Mouse (Mus musculus) spleen, adult 2 months (tissue): ENCODE measurements around the gene Preb. TPM values are rescaled to one million over a fixed set of nuclear protein-coding genes. Genes with fewer than 3 reads are reported as not detected.

Source experiments
- DNase-seq, 2 experiments: peaks; one replicate each; pipeline versions ENCODE4 v3.0.0 to v3.0.0-alpha.2; 2012 to 2021; ENCODE audit warnings: low spot score in 2 of 2, low read depth in 1 of 2
- H3K27ac ChIP-seq: fragments of 200-500 bp; 2 replicates; pipeline ENCODE4 v1.5.1; 2012; ENCODE audit warnings: low read length, inconsistent platforms; ENCODE audit not compliant: insufficient read depth
- H3K27me3 ChIP-seq: fragments of 200-500 bp; 2 replicates; pipeline ENCODE4 v1.6.1; 2012; ENCODE audit warnings: mild to moderate bottlenecking, moderate library complexity, low read length, inconsistent platforms; ENCODE audit not compliant: control insufficient read depth, insufficient read depth
- H3K36me3 ChIP-seq: fragments of 200-500 bp; 2 replicates; pipeline ENCODE4 v1.6.1; 2012; ENCODE audit warnings: mild to moderate bottlenecking, low read length, inconsistent platforms; ENCODE audit not compliant: control insufficient read depth, insufficient read depth
- H3K4me1 ChIP-seq: fragments of 200-500 bp; 2 replicates; pipeline ENCODE4 v1.6.1; 2011; ENCODE audit warnings: inconsistent platforms; ENCODE audit not compliant: control insufficient read depth, insufficient read depth, insufficient read length
- H3K4me3 ChIP-seq: fragments of 200-500 bp; 2 replicates; pipeline ENCODE4 v1.5.1; 2011; ENCODE audit warnings: mild to moderate bottlenecking, inconsistent platforms; ENCODE audit not compliant: insufficient read depth, insufficient read length; ENCODE audit errors: extremely low read depth
- CTCF ChIP-seq: fragments of 200-500 bp; IDR thresholded peaks from 2 replicates; pipeline ENCODE4 v1.5.1; 2011; ENCODE audit warnings: mild to moderate bottlenecking, inconsistent platforms; ENCODE audit not compliant: insufficient read depth, insufficient read length, insufficient replicate concordance; ENCODE audit errors: extremely low read depth
- POLR2A ChIP-seq: fragments of 200-500 bp; IDR thresholded peaks from 2 replicates; pipeline ENCODE4 v1.6.1; 2011; ENCODE audit warnings: low read depth, low read length, inconsistent platforms
- WGBS: fragments of 180-500 bp; shearing (Covaris S2); methylation state at CpG from one replicate; pipeline ENCODE4 v1.1.7; 2018; 5-methylcytosine and 5-hydroxymethylcytosine counted together
- polyA plus RNA-seq: library from polyadenylated mRNA; depleted of rRNA; stranded (reverse); fragments of >200 nt; gene quantifications from 2 replicates; pipeline ENCODE4 v1.2.3, GENCODE M21; 2012

The Preb gene
- polyA plus RNA-seq, 1 experiment: 227 TPM

GRCm38 (mm10) chr5:30954556-30954955 lies 5.6 kb downstream of the Preb start:
- TF ChIP-seq CTCF (no peak), POLR2A (no peak)
- no peak for DNase-seq
- peaks cover 35% of the 10 kb centered on the region for H3K36me3 ChIP-seq
- H3K27me3 ChIP-seq: no peaks in the 10 kb centered on the region
- WGBS: 91% methylated on average over 9 of the region's 9 CpGs
- H3K4me1 ChIP-seq: peaks cover 16% of the 10 kb centered on the region; the same call in 1 of the 2 replicates
- H3K4me3 ChIP-seq: no peak overlapping the region
- H3K27ac ChIP-seq: no peak overlapping the region

- Histone ChIP-seq H3K27me3 (no peaks in the 10 kb centered on the region), H3K36me3 (peaks cover 35% of the 10 kb centered on the region), H3K27ac (no peak overlapping the region), H3K4me3 (no peak overlapping the region), H3K4me1 (peaks cover 15% of the 10 kb centered on the region; the same call in 1 of the 2 replicates)
- 94% methylated on average over 6 of the region's 6 CpGs for WGBS
- no peak for DNase-seq
- TF ChIP-seq CTCF: no peak
- no peak for TF ChIP-seq POLR2A
Measured at GRCm38 (mm10) chr5:30954065-30954464, 6.1 kb downstream of the Preb start.

GRCm38 (mm10) chr5:30952551-30952950 lies 7.6 kb downstream of the Preb start:
- no peak overlapping the region for H3K4me3 ChIP-seq
- TF ChIP-seq POLR2A: no peak
- TF ChIP-seq CTCF: no peak
- H3K36me3 ChIP-seq: peaks cover 25% of the 10 kb centered on the region
- WGBS: 80% methylated on average over 5 of the region's 5 CpGs
- DNase-seq: no peak
- no peaks in the 10 kb centered on the region for H3K27me3 ChIP-seq
- H3K4me1 ChIP-seq: peaks cover 3% of the 10 kb centered on the region; the same call in 1 of the 2 replicates
- H3K27ac ChIP-seq: no peak overlapping the region

- no peak overlapping the region for H3K4me3 ChIP-seq
- TF ChIP-seq CTCF (no peak), POLR2A (no peak)
- 81% methylated on average over 6 of the region's 6 CpGs for WGBS
- peaks cover 3% of the 10 kb centered on the region; the same call in 1 of the 2 replicates for H3K4me1 ChIP-seq
- peaks cover 25% of the 10 kb centered on the region for H3K36me3 ChIP-seq
- no peak overlapping the region for H3K27ac ChIP-seq
- no peaks in the 10 kb centered on the region for H3K27me3 ChIP-seq
- no peak for DNase-seq
Measured at GRCm38 (mm10) chr5:30951706-30952105, 8.5 kb downstream of the Preb start.

GRCm38 (mm10) chr5:30950922-30951321 lies 9.2 kb downstream of the Preb start:
- no peak for TF ChIP-seq CTCF
- TF ChIP-seq POLR2A: no peak
- no peak overlapping the region for H3K4me3 ChIP-seq
- H3K4me1 ChIP-seq: peaks cover 3% of the 10 kb centered on the region; the same call in 1 of the 2 replicates
- H3K36me3 ChIP-seq: peaks cover 25% of the 10 kb centered on the region
- 97% methylated on average over 2 of the region's 2 CpGs for whole genome bisulfite sequencing
- H3K27me3 ChIP-seq: no peaks in the 10 kb centered on the region
- no peak for DNase-seq
- H3K27ac ChIP-seq: no peak overlapping the region

- H3K27ac ChIP-seq: no peak overlapping the region
- H3K4me3 ChIP-seq: peak overlapping the region; percentile 85
- no peaks in the 10 kb centered on the region for H3K27me3 ChIP-seq
- H3K36me3 ChIP-seq: peaks cover 22% of the 10 kb centered on the region
- whole genome bisulfite sequencing: 64% methylated on average over 4 of the region's 4 CpGs
- H3K4me1 ChIP-seq: peaks cover 3% of the 10 kb centered on the region; the same call in 1 of the 2 replicates
- TF ChIP-seq CTCF (no peak), POLR2A (no peak)
- DNase-seq: no peak
Measured at GRCm38 (mm10) chr5:30950451-30950850, 9.7 kb downstream of the Preb start.

- under 1% methylated on average over 31 of the region's 31 CpGs for WGBS
- TF ChIP-seq POLR2A (peak; percentile 7; the same call in 1 of the 2 replicates), CTCF (no peak)
- Histone ChIP-seq H3K4me3 (peak overlapping the region; percentile 85), H3K4me1 (peaks cover 6% of the 10 kb centered on the region), H3K27me3 (peaks cover 6% of the 10 kb centered on the region), H3K27ac (peak overlapping the region; percentile 12), H3K36me3 (peaks cover 15% of the 10 kb centered on the region)
- DNase-seq: peak; percentile 59 to 90
Measured at GRCm38 (mm10) chr5:30949654-30950326, 10.4 kb downstream of the Preb start.
